Mouse (Mus musculus): ENCODE results near the gene Ess2.
"Not testable (repeated sequence)": the region's sequence is repeated elsewhere in the genome, so short reads cannot be mapped to it uniquely, and the experiment has no call there.

Ess2 gene

DNA sequence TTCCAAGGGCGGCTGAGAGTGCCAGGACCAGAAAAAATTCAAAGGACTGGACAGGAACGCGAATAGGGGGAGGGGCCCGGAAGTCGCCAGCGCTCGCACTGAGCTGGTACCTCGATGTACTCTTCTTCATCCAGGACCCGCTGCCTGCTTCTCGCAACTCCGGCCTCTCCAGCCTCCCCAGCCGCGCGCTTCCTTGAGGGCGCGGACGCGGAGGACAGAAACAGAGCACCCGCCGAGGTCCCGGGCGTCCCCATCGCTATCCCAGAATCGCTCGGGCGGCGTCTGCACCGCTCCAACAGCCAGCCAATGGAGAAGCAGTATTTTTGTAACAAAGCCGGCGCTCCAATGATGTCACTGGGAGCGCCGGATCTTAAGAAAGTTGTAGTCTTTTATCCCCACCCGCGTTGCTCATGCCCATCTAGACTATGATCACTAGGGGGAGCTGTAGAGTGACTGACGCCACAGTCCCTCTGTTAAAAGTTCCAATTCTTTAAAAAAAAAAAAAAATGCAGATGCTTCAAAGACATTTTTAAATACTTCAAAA, at the start of gene Ess2:
Gene Ess2, minus strand, starts transcription at position 297 of the 544 bp plus-strand sequence.
- in situ Hi-C loops (cut with MboI, MseI), result no loop called here

GRCm38 (mm10) chr16:17956052-17956638, 45.0 kb upstream of the Ess2 start:
- in situ Hi-C loops (cut with MboI, MseI), result not testable (repeated sequence)

- in situ Hi-C loops (cut with MboI, MseI), result no loop called here
Measured at GRCm38 (mm10) chr16:17951618-17952017, 40.5 kb upstream of the Ess2 start.

- in situ Hi-C loops (cut with MboI, MseI), result no loop called here
Measured at GRCm38 (mm10) chr16:17950068-17950467, 38.9 kb upstream of the Ess2 start.

GRCm38 (mm10) chr16:17949421-17949877, 38.3 kb upstream of the Ess2 start:
- in situ Hi-C loops (cut with MboI, MseI), result no loop called here

DNA sequence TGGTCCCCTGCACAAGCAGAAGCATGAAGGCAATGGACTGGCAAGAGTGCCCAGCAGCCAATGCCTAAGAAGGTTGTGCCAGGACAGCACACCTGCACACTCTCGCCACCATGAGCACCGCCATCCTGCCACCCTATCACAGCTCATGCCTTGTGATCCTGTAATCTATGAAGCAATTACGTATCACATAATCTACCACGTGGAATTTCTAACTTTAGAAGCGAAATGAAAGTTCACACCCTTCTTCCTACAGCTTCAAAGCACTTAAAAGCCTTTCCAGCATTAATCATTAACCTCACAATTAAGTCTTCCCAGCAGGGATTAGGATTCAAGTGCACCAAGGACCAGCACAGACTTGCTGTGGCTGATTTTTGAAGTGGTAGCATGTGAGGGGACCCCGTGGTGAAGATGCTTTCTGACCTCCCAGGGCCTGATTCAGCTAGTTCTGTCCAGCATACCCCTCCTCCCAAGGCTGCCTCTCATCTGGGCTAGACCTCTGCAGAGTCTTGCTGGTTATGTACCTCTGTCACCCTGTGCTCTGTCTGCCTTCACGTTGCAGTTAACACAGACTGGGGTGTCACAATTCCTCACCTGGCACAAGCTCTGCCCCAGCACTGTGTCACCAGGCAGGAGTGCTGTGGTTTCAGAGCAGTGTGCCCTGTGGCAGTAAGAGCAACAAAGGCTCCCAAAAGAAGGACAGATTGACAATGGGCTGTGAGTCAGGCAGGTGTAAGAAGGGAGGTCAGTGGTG, 34.1 kb upstream of the Ess2 start:
- in situ Hi-C loops (cut with MboI, MseI), result no loop called here

DNA sequence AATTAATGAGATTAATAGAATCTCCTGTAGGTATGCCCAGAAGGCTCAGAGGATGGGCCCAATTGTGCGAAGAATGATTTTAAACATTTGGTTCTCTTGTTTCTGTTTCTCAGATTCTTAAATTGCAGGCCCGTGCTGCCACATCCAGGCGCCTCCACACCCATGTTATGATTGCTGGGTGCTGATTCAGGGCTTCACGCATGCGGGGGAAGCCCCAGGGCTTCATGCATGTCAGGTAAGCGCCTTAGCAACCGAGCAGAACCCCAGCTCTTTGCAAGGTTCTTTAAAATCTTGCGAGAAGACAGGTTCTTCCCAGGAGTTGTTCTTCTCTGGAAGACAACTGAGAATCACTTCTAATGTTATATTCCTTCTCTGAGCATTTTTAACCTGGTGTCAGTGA, 32.3 kb upstream of the Ess2 start:
- in situ Hi-C loops (cut with MboI, MseI), result no loop called here

DNA sequence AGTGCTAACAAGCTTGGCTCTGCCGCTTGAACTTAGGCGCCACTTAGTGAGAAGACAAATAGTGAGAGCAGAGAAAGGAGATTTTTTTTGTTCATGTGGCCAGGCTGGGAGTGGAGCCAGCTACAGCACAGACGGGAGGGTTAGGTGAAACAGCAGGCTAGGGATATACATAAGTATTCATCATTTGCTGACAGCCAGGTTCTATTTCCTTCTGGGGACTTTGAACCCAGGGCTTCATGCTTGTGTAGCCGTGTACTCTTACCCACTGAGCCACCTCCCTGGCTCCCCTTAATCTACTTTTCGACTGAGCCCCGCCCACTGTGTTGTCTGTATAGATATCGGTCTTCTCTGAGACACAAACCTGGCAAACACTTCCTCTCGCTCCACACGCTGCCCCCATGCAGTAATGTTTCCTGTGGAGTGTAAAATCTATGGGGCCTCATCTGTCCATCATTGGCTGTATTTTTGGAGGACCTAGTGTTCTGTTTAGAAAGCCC, 28.2 kb upstream of the Ess2 start:
- in situ Hi-C loops (cut with MboI, MseI), result no loop called here

GRCm38 (mm10) chr16:17938821-17939220, 27.7 kb upstream of the Ess2 start:
- in situ Hi-C loops (cut with MboI, MseI), result no loop called here

DNA sequence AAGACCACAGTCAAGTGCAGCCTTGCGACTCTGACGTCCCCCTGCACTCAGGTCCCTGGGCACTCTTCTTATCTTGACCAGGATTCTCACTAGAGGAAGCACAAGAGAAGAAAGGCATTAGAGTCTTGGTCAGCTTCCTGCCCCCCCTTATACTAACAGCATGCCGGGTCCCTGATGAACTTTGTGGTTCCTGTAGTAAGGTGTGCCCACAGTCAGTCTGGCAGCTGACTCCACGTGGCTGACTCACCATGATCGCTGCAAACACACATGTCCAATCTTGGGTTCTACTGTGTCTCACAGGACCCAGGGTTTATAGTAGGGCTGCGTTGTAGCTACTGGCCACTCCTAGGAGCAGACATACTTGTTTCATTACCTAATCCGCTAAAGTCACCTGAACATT, 27.0 kb upstream of the Ess2 start:
- in situ Hi-C loops (cut with MboI, MseI), result no loop called here

DNA sequence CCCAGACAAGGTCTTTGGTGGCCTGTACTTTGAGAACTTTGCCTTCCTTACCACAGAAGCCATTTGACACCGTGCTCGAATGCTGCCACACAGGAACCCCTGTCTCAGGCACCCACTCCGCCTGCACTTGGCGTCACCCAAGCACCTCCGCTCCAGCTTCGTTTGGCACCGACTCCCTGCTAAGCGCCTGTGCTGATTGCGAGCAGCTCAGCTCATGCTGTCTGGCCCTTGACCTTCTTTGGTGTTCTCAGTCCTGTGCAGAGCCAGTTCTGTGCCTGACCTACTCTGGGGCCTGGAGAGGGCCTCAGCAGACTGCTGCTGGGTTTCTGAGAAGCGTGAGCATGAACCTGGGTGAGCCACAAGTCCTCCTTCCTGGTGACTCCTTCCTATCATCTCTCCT, 25.6 kb upstream of the Ess2 start:
- in situ Hi-C loops (cut with MboI, MseI), result no loop called here

DNA sequence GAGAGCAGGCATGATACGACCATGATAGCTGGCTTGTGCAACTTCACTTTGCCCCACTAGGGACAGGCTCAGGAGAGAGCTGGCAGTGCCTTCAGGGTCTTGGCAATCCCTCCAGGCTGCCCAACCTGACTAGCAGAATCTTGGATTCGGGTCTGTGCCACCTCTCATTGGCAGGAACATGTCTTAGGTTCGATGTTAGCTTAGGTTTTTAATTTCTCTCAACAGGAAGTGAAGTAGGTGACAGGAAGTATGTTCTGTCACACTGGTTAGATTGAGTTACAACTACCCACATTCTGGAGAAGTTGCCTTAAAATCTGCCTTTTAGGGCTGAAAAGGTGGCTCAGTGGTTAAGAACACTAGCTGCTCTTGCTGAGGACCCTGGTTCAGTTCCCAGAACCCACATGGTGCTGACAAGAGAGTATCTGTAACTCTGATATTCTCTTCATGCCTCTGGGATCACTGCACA, 23.3 kb upstream of the Ess2 start:
- in situ Hi-C loops (cut with MboI, MseI), result no loop called here

DNA sequence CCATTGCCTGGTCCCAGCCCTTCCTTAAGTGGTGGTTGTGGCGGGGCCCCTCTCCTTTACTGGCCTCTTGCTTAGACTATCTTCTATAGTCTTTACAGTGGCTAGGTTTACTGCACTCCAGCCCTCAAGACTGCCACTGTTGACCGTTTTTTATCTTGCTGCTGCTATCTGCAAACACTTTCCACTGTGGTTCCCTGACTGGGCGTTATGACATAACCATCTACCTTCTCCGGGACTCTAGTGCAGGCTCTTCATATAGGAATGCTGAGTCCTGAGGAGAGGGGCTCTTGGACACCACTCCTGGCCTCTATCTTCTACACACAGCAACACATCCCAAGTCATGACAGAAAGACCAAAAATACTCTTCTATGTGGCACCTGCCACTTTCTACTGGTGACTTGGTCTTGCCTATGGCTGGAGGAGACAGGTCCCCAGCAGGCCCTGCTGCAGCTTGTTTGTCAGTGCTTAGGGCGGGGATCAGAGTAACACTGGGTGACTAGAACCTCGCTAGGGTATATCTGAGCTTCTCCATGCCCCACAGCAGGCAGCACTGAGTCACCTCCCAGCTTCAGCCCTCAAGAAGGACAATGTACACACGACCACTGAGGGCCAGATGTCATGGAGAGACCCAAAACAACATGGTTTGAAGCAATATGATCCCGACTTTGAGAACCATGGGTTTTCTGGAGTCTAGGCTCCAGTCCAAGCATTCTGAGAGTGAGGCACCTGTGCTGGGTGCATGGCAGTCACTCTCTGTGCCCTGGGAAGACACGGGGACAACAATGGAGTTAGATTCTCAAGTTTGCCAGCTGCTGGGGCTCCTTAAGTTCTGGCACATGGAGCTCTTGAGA, 22.7 kb upstream of the Ess2 start:
- in situ Hi-C loops (cut with MboI, MseI), result no loop called here

- in situ Hi-C loops (cut with MboI, MseI), result no loop called here
Measured at GRCm38 (mm10) chr16:17931906-17932460, 20.8 kb upstream of the Ess2 start.

- in situ Hi-C loops (cut with MboI, MseI), result no loop called here
Measured at GRCm38 (mm10) chr16:17929631-17930030, 18.5 kb upstream of the Ess2 start.

DNA sequence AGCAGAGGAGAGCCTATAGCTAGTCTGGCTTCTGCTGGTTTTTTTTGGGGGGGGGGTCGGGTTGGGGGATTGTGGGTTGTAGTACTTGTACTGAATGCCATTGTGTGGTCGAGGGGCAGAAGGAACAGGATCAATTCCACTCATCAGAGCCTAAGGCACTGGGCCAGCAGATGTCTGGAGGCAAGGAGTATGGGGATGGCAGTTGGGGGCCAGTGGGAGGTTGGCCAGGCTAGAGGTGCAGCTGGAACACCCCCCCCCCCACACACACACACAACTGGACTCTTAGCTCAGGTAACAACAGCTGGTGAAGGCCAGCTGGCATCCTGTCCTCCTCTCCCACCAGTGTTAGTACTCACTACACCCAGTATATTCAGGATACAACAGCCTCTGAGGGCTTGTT, 18.1 kb upstream of the Ess2 start:
- in situ Hi-C loops (cut with MboI, MseI), result no loop called here

DNA sequence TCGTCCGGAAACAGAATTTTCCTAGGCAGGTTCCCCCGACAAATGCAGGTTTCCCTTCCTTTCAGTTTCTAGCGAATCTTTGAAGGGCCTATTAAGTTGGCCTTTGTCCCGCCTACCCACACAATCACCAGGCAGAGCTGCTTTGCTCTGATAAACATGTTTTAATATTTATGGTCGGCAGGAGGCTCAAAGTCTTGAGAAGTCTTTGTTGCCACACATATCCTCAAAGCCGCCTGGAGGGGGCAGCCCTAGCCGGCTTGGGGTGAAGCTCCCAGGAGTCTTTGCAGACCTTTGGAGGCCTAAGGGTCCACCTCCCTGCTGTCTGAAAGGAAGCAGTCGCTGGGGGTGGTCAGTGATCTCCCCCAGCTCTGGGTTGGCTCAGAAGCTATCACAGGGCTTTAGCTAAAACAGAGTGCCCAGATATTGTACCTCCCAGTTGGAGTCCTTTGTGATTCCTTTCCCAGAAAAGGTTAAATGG, 17.5 kb upstream of the Ess2 start:
- in situ Hi-C loops (cut with MboI, MseI), result no loop called here

- in situ Hi-C loops (cut with MboI, MseI), result no loop called here
Measured at GRCm38 (mm10) chr16:17928087-17928580, 17.0 kb upstream of the Ess2 start, which contains the start of gene Slc25a1. Slc25a1 (minus strand) TSS chr16:17928219.

- in situ Hi-C loops (cut with MboI, MseI), result no loop called here
Measured at GRCm38 (mm10) chr16:17927351-17928082, 16.4 kb upstream of the Ess2 start.

- in situ Hi-C loops (cut with MboI, MseI), result no loop called here
Measured at GRCm38 (mm10) chr16:17922163-17922538, 11.0 kb upstream of the Ess2 start.

All from T-helper 1 cell (primary cell).